Mouse (Mus musculus): ENCODE results near the gene Onecut3.

GRCm38 (mm10) chr10:80453601-80454000 is 41.0 kb upstream of the Onecut3 start:
- no peak for TF ChIP-seq CTCF (IDR thresholded peaks at IDR 0.05; ENCODE audit: insufficient read depth, low read depth, low read length)
- TF ChIP-seq POLR2A (IDR thresholded peaks at IDR 0.05; ENCODE audit: insufficient read depth, low read depth, low read length) = no peak

All from olfactory bulb, adult 2 months (tissue).